17 mouse cellular contexts compared by ENCODE assay signal in genomic region chr16:18479667-18480066, GRCm38 (mm10). TPM values are rescaled to one million over a fixed set of nuclear protein-coding genes. Genes with fewer than 3 reads are reported as not detected.
DNase-seq lines count a peak whose midpoint lies in the region; ATAC-seq and TF ChIP-seq lines count a peak whose summit lies in the region.
"Had no signal": no experiment of that assay in that cellular context is flagged by ENCODE, and none has a peak within 500 bp of the region (broad histone marks: within the 10 kb centered on the region; RNA-seq: fewer than 3 reads in every experiment).

No protein-coding gene starts in this region.

- peak overlapping the region; percentile 55 for H3K27ac ChIP-seq in embryonic facial prominence, embryonic 13.5 days
- H3K27ac ChIP-seq in embryonic facial prominence, embryonic 10.5 days (replicated peaks): no peak overlapping the region
- H3K27ac ChIP-seq in midbrain, embryonic 11.5 days (ENCODE audit: low read depth, low read length): no peak overlapping the region
- H3K27ac ChIP-seq in midbrain, embryonic 10.5 days (replicated peaks): no peak overlapping the region
- H3K27ac ChIP-seq: forebrain, embryonic 15.5 days; heart, embryonic 13.5 days; layer of hippocampus, adult 2 months; liver, embryonic 12.5 days; midbrain, embryonic 13.5 days had no signal

- no peak for TF ChIP-seq CTCF in G1E (IDR thresholded peaks at IDR 0.05; ENCODE audit: low read depth, low read length)

- H3K4me2 ChIP-seq in embryonic facial prominence, embryonic 13.5 days: no peak overlapping the region
- H3K4me2 ChIP-seq in midbrain, embryonic 11.5 days: no peak overlapping the region
- H3K4me2 ChIP-seq: forebrain, embryonic 15.5 days; heart, embryonic 13.5 days; liver, embryonic 12.5 days; midbrain, embryonic 13.5 days had no signal

- 49% methylated on average over 7 of the region's 7 CpGs for WGBS in embryonic facial prominence, embryonic 13.5 days
- 41% methylated on average over 7 of the region's 7 CpGs for WGBS in embryonic facial prominence, embryonic 10.5 days
- 32% methylated on average over 7 of the region's 7 CpGs for WGBS in midbrain, embryonic 11.5 days
- WGBS in midbrain, embryonic 10.5 days: 24% methylated on average over 7 of the region's 7 CpGs

- no peak for DNase-seq in embryonic facial prominence, embryonic 10.5 days (ENCODE audit: low spot score)
- peak; percentile 23 for DNase-seq in midbrain, embryonic 11.5 days (ENCODE audit: low spot score, missing footprints)
- DNase-seq in midbrain, embryonic 10.5 days (ENCODE audit: low spot score): no peak
- DNase-seq in G1E (ENCODE audit: low spot score): no peak
- DNase-seq in kidney, postnatal 10 days: peak; percentile 31
- no peak for DNase-seq in layer of hippocampus, postnatal 14 days (ENCODE audit: low spot score in 2 of 2)
- DNase-seq in c-Kit-positive CD71-positive TER-119-positive erythroid progenitor cells, embryonic 14.5 days (ENCODE audit: low spot score): no peak
- DNase-seq: cerebellum, postnatal 10 days; gastrocnemius, postnatal 14 days; lung, postnatal 14 days had no signal

- no peaks in the 10 kb centered on the region for H3K27me3 ChIP-seq in embryonic facial prominence, embryonic 13.5 days
- H3K27me3 ChIP-seq in embryonic facial prominence, embryonic 10.5 days (replicated peaks; ENCODE audit: low read depth, poor library complexity, severe bottlenecking): no peaks in the 10 kb centered on the region
- H3K27me3 ChIP-seq in midbrain, embryonic 11.5 days (ENCODE audit: control insufficient read depth, insufficient read depth, low read length): no peaks in the 10 kb centered on the region; the same call in none of the 2 replicates
- H3K27me3 ChIP-seq in midbrain, embryonic 10.5 days (ENCODE audit: low read depth, poor library complexity, severe bottlenecking): peaks cover 47% of the 10 kb centered on the region
- no peaks in the 10 kb centered on the region for H3K27me3 ChIP-seq in G1E (ENCODE audit: insufficient read depth, low read length)
- H3K27me3 ChIP-seq: forebrain, embryonic 15.5 days; heart, embryonic 13.5 days; liver, embryonic 12.5 days; midbrain, embryonic 13.5 days had no signal

- no peaks in the 10 kb centered on the region for H3K9me3 ChIP-seq in embryonic facial prominence, embryonic 13.5 days
- no peaks in the 10 kb centered on the region for H3K9me3 ChIP-seq in embryonic facial prominence, embryonic 10.5 days
- no peaks in the 10 kb centered on the region for H3K9me3 ChIP-seq in midbrain, embryonic 11.5 days (ENCODE audit: control insufficient read depth, low read length)
- no peaks in the 10 kb centered on the region for H3K9me3 ChIP-seq in midbrain, embryonic 10.5 days (replicated peaks)
- H3K9me3 ChIP-seq in G1E (replicated peaks): no peaks in the 10 kb centered on the region
- H3K9me3 ChIP-seq: forebrain, embryonic 15.5 days; heart, embryonic 13.5 days; liver, embryonic 12.5 days; midbrain, embryonic 13.5 days had no signal

- no peak overlapping the region for H3K4me3 ChIP-seq in embryonic facial prominence, embryonic 13.5 days
- H3K4me3 ChIP-seq in embryonic facial prominence, embryonic 10.5 days: no peak overlapping the region
- H3K4me3 ChIP-seq in midbrain, embryonic 11.5 days (ENCODE audit: low read depth, low read length): no peak overlapping the region
- no peak overlapping the region for H3K4me3 ChIP-seq in midbrain, embryonic 10.5 days
- H3K4me3 ChIP-seq in G1E (ENCODE audit: low read depth, low read length): no peak overlapping the region; the same call in 1 of the 2 replicates
- H3K4me3 ChIP-seq: forebrain, embryonic 15.5 days; heart, embryonic 13.5 days; layer of hippocampus, adult 2 months; liver, embryonic 12.5 days; midbrain, embryonic 13.5 days had no signal

- H3K9ac ChIP-seq in embryonic facial prominence, embryonic 13.5 days: 0 out of 2 replicates have a peak overlapping the region, but pooled peaks have one; percentile 27
- no peak overlapping the region for H3K9ac ChIP-seq in midbrain, embryonic 11.5 days (ENCODE audit: low read length)
- H3K9ac ChIP-seq: forebrain, embryonic 15.5 days; heart, embryonic 13.5 days; liver, embryonic 12.5 days; midbrain, embryonic 13.5 days had no signal

- H3K4me1 ChIP-seq in embryonic facial prominence, embryonic 13.5 days: peaks cover 32% of the 10 kb centered on the region
- H3K4me1 ChIP-seq in embryonic facial prominence, embryonic 10.5 days: peaks cover 33% of the 10 kb centered on the region
- peaks cover 9% of the 10 kb centered on the region for H3K4me1 ChIP-seq in midbrain, embryonic 11.5 days (ENCODE audit: control insufficient read depth, insufficient read depth, low read length)
- H3K4me1 ChIP-seq in midbrain, embryonic 10.5 days: peaks cover 30% of the 10 kb centered on the region
- H3K4me1 ChIP-seq in G1E (ENCODE audit: insufficient read depth, low read depth, low read length): peaks cover 17% of the 10 kb centered on the region

- peaks cover 5% of the 10 kb centered on the region; the same call in 1 of the 2 replicates for H3K36me3 ChIP-seq in embryonic facial prominence, embryonic 13.5 days
- peaks cover 18% of the 10 kb centered on the region for H3K36me3 ChIP-seq in embryonic facial prominence, embryonic 10.5 days (replicated peaks)
- no peaks in the 10 kb centered on the region for H3K36me3 ChIP-seq in midbrain, embryonic 11.5 days (ENCODE audit: control insufficient read depth, insufficient read depth, low read length)
- H3K36me3 ChIP-seq in midbrain, embryonic 10.5 days: peaks cover 20% of the 10 kb centered on the region
- H3K36me3 ChIP-seq in G1E (replicated peaks): peaks cover 91% of the 10 kb centered on the region
- H3K36me3 ChIP-seq: forebrain, embryonic 15.5 days had no signal

- no peak for ATAC-seq in embryonic facial prominence, embryonic 13.5 days (ENCODE audit: insufficient number of reproducible peaks, insufficient read depth, low FRiP score, low TSS enrichment, low read depth)
- no peak for ATAC-seq in midbrain, embryonic 11.5 days (ENCODE audit: low FRiP score)
- peak; percentile 22; the same call in 1 of the 2 replicates for ATAC-seq in G1E (ENCODE audit: extremely low read depth, insufficient number of reproducible peaks, low FRiP score, poor library complexity, severe bottlenecking)
- ATAC-seq: forebrain, embryonic 15.5 days; inflammation-experienced regulatory T-cells, adult 6 months; liver, embryonic 12.5 days; midbrain, embryonic 13.5 days had no signal

RNA-seq across cellular contexts. Expression of gene Gnb1l, which starts 18.8 kb away (rescaled TPM):
- polyA plus RNA-seq in embryonic facial prominence, embryonic 13.5 days (2015; fragmentation: Nextera tagmentation; extraction: Ambion mirVana): 19.7 and 20.3 TPM in 2 replicates
- polyA plus RNA-seq in embryonic facial prominence, embryonic 10.5 days (2016; fragmentation: Nextera tagmentation; extraction: Ambion mirVana): 17.9 and 19.1 TPM in 2 replicates
- polyA plus RNA-seq in midbrain, embryonic 11.5 days (2014; fragmentation: Nextera tagmentation; extraction: Ambion mirVana): 10.3 and 12.9 TPM in 2 replicates
- 13.3 and 16.0 TPM in 2 replicates for polyA plus RNA-seq in midbrain, embryonic 10.5 days (2016; fragmentation: Nextera tagmentation; extraction: Ambion mirVana)
- total RNA-seq in G1E (2014; fragmentation: Nextera tagmentation): 4.0 and 7.9 TPM in 2 replicates
- total RNA-seq in G1E (2017): 5.3 and 6.1 TPM in 2 replicates
- polyA plus RNA-seq in G1E (2012): 8.0 and 10.6 TPM in 2 replicates
- 1 to 10 TPM; 6.1 to 7.5 TPM for total RNA-seq in layer of hippocampus, postnatal 14 days (2021)

RNA-seq across cellular contexts. Expression of gene Rtl10, which starts 19.0 kb away (rescaled TPM):
- 5.4 and 5.5 TPM in 2 replicates for polyA plus RNA-seq in embryonic facial prominence, embryonic 13.5 days (2015; fragmentation: Nextera tagmentation; extraction: Ambion mirVana)
- polyA plus RNA-seq in embryonic facial prominence, embryonic 10.5 days (2016; fragmentation: Nextera tagmentation; extraction: Ambion mirVana): 3.8 and 4.1 TPM in 2 replicates
- 2.0 and 2.1 TPM in 2 replicates for polyA plus RNA-seq in midbrain, embryonic 11.5 days (2014; fragmentation: Nextera tagmentation; extraction: Ambion mirVana)
- polyA plus RNA-seq in midbrain, embryonic 10.5 days (2016; fragmentation: Nextera tagmentation; extraction: Ambion mirVana): 2.1 and 2.4 TPM in 2 replicates
- 9.3 and 9.9 TPM in 2 replicates for total RNA-seq in G1E (2014; fragmentation: Nextera tagmentation)
- 3.5 and 4.2 TPM in 2 replicates for total RNA-seq in G1E (2017)
- polyA plus RNA-seq in G1E (2012): 7.1 and 8.3 TPM in 2 replicates
- total RNA-seq in layer of hippocampus, postnatal 14 days (2021): 1 to 10 TPM; 8.6 TPM

RNA-seq across cellular contexts. Expression of gene Comt, which starts 53.0 kb away (rescaled TPM):
- 73.9 and 78.8 TPM in 2 replicates for polyA plus RNA-seq in embryonic facial prominence, embryonic 13.5 days (2015; fragmentation: Nextera tagmentation; extraction: Ambion mirVana)
- 56.2 and 58.4 TPM in 2 replicates for polyA plus RNA-seq in embryonic facial prominence, embryonic 10.5 days (2016; fragmentation: Nextera tagmentation; extraction: Ambion mirVana)
- polyA plus RNA-seq in midbrain, embryonic 11.5 days (2014; fragmentation: Nextera tagmentation; extraction: Ambion mirVana): 50.8 and 52.5 TPM in 2 replicates
- 62.0 and 66.0 TPM in 2 replicates for polyA plus RNA-seq in midbrain, embryonic 10.5 days (2016; fragmentation: Nextera tagmentation; extraction: Ambion mirVana)
- total RNA-seq in G1E (2014; fragmentation: Nextera tagmentation) (51.1 and 59.0 TPM in 2 replicates), G1E (2017) (36.7 and 53.7 TPM in 2 replicates)
- 25.2 and 47.5 TPM in 2 replicates for polyA plus RNA-seq in G1E (2012)
- 10 to 100 TPM; 57.1 to 66.8 TPM for total RNA-seq in layer of hippocampus, postnatal 14 days (2021)

RNA-seq across cellular contexts. Expression of gene Txnrd2, which starts 53.5 kb away (rescaled TPM):
- 14.9 and 17.7 TPM in 2 replicates for polyA plus RNA-seq in embryonic facial prominence, embryonic 13.5 days (2015; fragmentation: Nextera tagmentation; extraction: Ambion mirVana)
- 27.9 and 32.3 TPM in 2 replicates for polyA plus RNA-seq in embryonic facial prominence, embryonic 10.5 days (2016; fragmentation: Nextera tagmentation; extraction: Ambion mirVana)
- polyA plus RNA-seq in midbrain, embryonic 11.5 days (2014; fragmentation: Nextera tagmentation; extraction: Ambion mirVana): 21.0 and 22.7 TPM in 2 replicates
- 30.6 and 30.7 TPM in 2 replicates for polyA plus RNA-seq in midbrain, embryonic 10.5 days (2016; fragmentation: Nextera tagmentation; extraction: Ambion mirVana)
- total RNA-seq in G1E (2014; fragmentation: Nextera tagmentation) (25.3 and 50.3 TPM in 2 replicates), G1E (2017) (12.8 and 18.3 TPM in 2 replicates)
- 16.4 and 18.5 TPM in 2 replicates for polyA plus RNA-seq in G1E (2012)
- total RNA-seq in layer of hippocampus, postnatal 14 days (2021): 10 to 100 TPM; 19.5 to 22.1 TPM

Comparison
In these comparisons a context has a peak if more than half of its experiments do, and no peak if none do; other contexts are left out.
1. DNase-seq: peak in midbrain, embryonic 11.5 days (single experiment) and kidney, postnatal 10 days (single experiment); none in embryonic facial prominence, embryonic 10.5 days (single experiment), midbrain, embryonic 10.5 days (single experiment), G1E (single experiment), layer of hippocampus, postnatal 14 days (0 of 2) and c-Kit-positive CD71-positive TER-119-positive erythroid progenitor cells, embryonic 14.5 days (single experiment).